Mouse (Mus musculus) stomach, postnatal 0 days (tissue): ENCODE measurements around the gene 1700093K21Rik.

ENCODE experiments used
- CTCF ChIP-seq: IDR thresholded peaks from 2 replicates; pipeline ENCODE4 v1.5.1; 2016; ENCODE audit warnings: antibody characterized with exemption, low read depth, mild to moderate bottlenecking, moderate library complexity
- EP300 ChIP-seq: optimal IDR thresholded peaks from 2 replicates; pipeline ENCODE3; 2016; ENCODE audit warnings: antibody characterized with exemption

- TF ChIP-seq CTCF (no peak), EP300 (no peak)
These were observed 24.3 kb downstream of the 1700093K21Rik start for GRCm38 (mm10) chr11:23496661-23497060.
